21 mouse cellular contexts compared by ENCODE assay signal in genomic region chr15:78493401-78494010, GRCm38 (mm10). TPM values are rescaled to one million over a fixed set of nuclear protein-coding genes. Genes with fewer than 3 reads are reported as not detected.
DNase-seq lines count a peak whose midpoint lies in the region; ATAC-seq lines count a peak whose summit lies in the region.
"Had no signal": no experiment of that assay in that cellular context is flagged by ENCODE, and none has a peak within 500 bp of the region (broad histone marks: within the 10 kb centered on the region; RNA-seq: fewer than 3 reads in every experiment).

No protein-coding gene starts in this region.

- H3K9ac ChIP-seq in heart, embryonic 12.5 days, result no peak overlapping the region
- H3K9ac ChIP-seq: hindbrain, embryonic 15.5 days; liver, embryonic 15.5 days had no signal

- no peak overlapping the region for H3K4me2 ChIP-seq in heart, embryonic 12.5 days
- H3K4me2 ChIP-seq: hindbrain, embryonic 15.5 days; liver, embryonic 15.5 days had no signal

- no peak overlapping the region for H3K27ac ChIP-seq in heart, embryonic 12.5 days (ENCODE audit: poor library complexity, severe bottlenecking)
- H3K27ac ChIP-seq: hindbrain, embryonic 15.5 days; liver, embryonic 15.5 days had no signal

- WGBS in heart, embryonic 12.5 days, result 73% methylated on average over 10 of the region's 10 CpGs

- ATAC-seq in monocyte, adult 5-6 weeks (replicated peaks; ENCODE audit: insufficient number of reproducible peaks, low FRiP score, low TSS enrichment, poor library complexity, severe bottlenecking), result 0 out of 2 replicates have a peak, but pooled peaks have one; percentile 40
- no peak for ATAC-seq in megakaryocyte progenitor cell, adult 5-6 weeks (replicated peaks; ENCODE audit: poor library complexity)
- no peak for ATAC-seq in heart, embryonic 12.5 days (ENCODE audit: insufficient number of reproducible peaks, low FRiP score)

- no peaks in the 10 kb centered on the region for H3K4me1 ChIP-seq in heart, embryonic 12.5 days (replicated peaks)
- H3K4me1 ChIP-seq: hindbrain, embryonic 15.5 days had no signal

- DNase-seq in cerebellum, adult 11-12 months, result peak; percentile 3
- no peak for DNase-seq in cerebellum, postnatal 14 days
- DNase-seq in 3T3-L1 (ENCODE audit: low read depth, low spot score) (peak; percentile 81), NIH3T3 (ENCODE audit: low read depth) (peak; percentile 70)
- DNase-seq in yolk sac, embryonic 10.5 days (ENCODE audit: low spot score), result no peak
- DNase-seq: adrenal gland, postnatal 10 days; cerebellum, adult 8-10 months; gastrocnemius, postnatal 10 days; kidney, adult 2 months; lung, postnatal 14 days; thymus, postnatal 36 days had no signal

- no peaks in the 10 kb centered on the region for H3K9me3 ChIP-seq in heart, embryonic 12.5 days (replicated peaks)
- H3K9me3 ChIP-seq: hindbrain, embryonic 15.5 days; liver, embryonic 15.5 days had no signal

- no peak overlapping the region for H3K4me3 ChIP-seq in heart, embryonic 12.5 days
- H3K4me3 ChIP-seq: hindbrain, embryonic 15.5 days; liver, embryonic 15.5 days had no signal

- H3K27me3 ChIP-seq in heart, embryonic 12.5 days (replicated peaks), result no peaks in the 10 kb centered on the region
- H3K27me3 ChIP-seq: hindbrain, embryonic 15.5 days; liver, embryonic 15.5 days had no signal

- no peaks in the 10 kb centered on the region for H3K36me3 ChIP-seq in heart, embryonic 12.5 days
- H3K36me3 ChIP-seq: hindbrain, embryonic 15.5 days; liver, embryonic 15.5 days had no signal

RNA-seq across cellular contexts. Expression of gene Il2rb, which starts 1.6 kb away (rescaled TPM):
- total RNA-seq in monocyte, adult 5-6 weeks (2017), result 102 to 350 TPM (median 102 TPM) in 3 replicates
- 0.54 TPM in 2 replicates for total RNA-seq in megakaryocyte progenitor cell, adult 5-6 weeks (2015)
- 0.04 and 0.10 TPM in 2 replicates for total RNA-seq in megakaryocyte progenitor cell, adult 5-6 weeks (2017)
- polyA plus RNA-seq in heart, embryonic 12.5 days (2016; fragmentation: Nextera tagmentation; extraction: Ambion mirVana), result 0.09 TPM in 1 of 2 replicates, not detected in the other

RNA-seq across cellular contexts. Expression of gene Tmprss6, which starts 25.1 kb away (rescaled TPM):
- 0.58 TPM in 1 of 3 replicates, not detected in the others for total RNA-seq in monocyte, adult 5-6 weeks (2017)
- not detected in 2 replicates for total RNA-seq in megakaryocyte progenitor cell, adult 5-6 weeks (2015)
- not detected in 2 replicates for total RNA-seq in megakaryocyte progenitor cell, adult 5-6 weeks (2017)
- polyA plus RNA-seq in heart, embryonic 12.5 days (2016; fragmentation: Nextera tagmentation; extraction: Ambion mirVana), result 0.19 and 0.30 TPM in 2 replicates
- total RNA-seq: heart, adult 8-10 months; heart, postnatal 25 days; layer of hippocampus, postnatal 14 days; left cerebral cortex, postnatal 10 days; neutrophil, adult 5-6 weeks had no signal

RNA-seq across cellular contexts. Expression of gene C1qtnf6, which starts 37.7 kb away (rescaled TPM):
- total RNA-seq in monocyte, adult 5-6 weeks (2017), result 0.67 to 0.87 TPM in 2 of 3 replicates, not detected in the other
- 4.8 and 5.3 TPM in 2 replicates for total RNA-seq in megakaryocyte progenitor cell, adult 5-6 weeks (2015)
- 0.30 and 0.46 TPM in 2 replicates for total RNA-seq in megakaryocyte progenitor cell, adult 5-6 weeks (2017)
- polyA plus RNA-seq in heart, embryonic 12.5 days (2016; fragmentation: Nextera tagmentation; extraction: Ambion mirVana), result 30.4 and 32.4 TPM in 2 replicates

RNA-seq across cellular contexts. Expression of gene Sstr3, which starts 51.0 kb away (rescaled TPM):
- total RNA-seq in monocyte, adult 5-6 weeks (2017), result 0.10 to 0.29 TPM in 2 of 3 replicates, not detected in the other
- not detected in 2 replicates for total RNA-seq in megakaryocyte progenitor cell, adult 5-6 weeks (2015)
- not detected in 2 replicates for total RNA-seq in megakaryocyte progenitor cell, adult 5-6 weeks (2017)
- polyA plus RNA-seq in heart, embryonic 12.5 days (2016; fragmentation: Nextera tagmentation; extraction: Ambion mirVana), result 0.13 TPM in 1 of 2 replicates, not detected in the other
- total RNA-seq: heart, adult 8-10 months; heart, postnatal 25 days; neutrophil, adult 5-6 weeks had no signal
- polyA plus RNA-seq: liver, embryonic 15.5 days had no signal

Comparison
In these comparisons a context has a peak if more than half of its experiments do, and no peak if none do; other contexts are left out.
1. DNase-seq: peak in cerebellum, adult 11-12 months (single experiment), 3T3-L1 (single experiment) and NIH3T3 (single experiment); none in cerebellum, postnatal 14 days (0 of 2) and yolk sac, embryonic 10.5 days (single experiment).
2. RNA of gene Il2rb, which starts 1.6 kb away (total RNA-seq): 102 to 350 TPM in monocyte, adult 5-6 weeks; 0.04 to 0.54 TPM in megakaryocyte progenitor cell, adult 5-6 weeks; every median in the first group is over 10 times any median in the second.